Mouse (Mus musculus) bone marrow, adult 2 months (tissue): ENCODE measurements at regions not wholly inside any gene's neighbourhood (a gene's known extent, or its start where the extent isn't known, plus 50 kb on each side); places are given as distances from the start of the nearest gene placed in this dataset.

Experiments
- CTCF ChIP-seq: fragments of 200-500 bp; IDR thresholded peaks from 2 replicates; pipeline ENCODE4 v1.5.1; 2011; ENCODE audit warnings: low read length, control low read depth; ENCODE audit not compliant: control insufficient read depth, insufficient read depth
- POLR2A ChIP-seq: fragments of 200-500 bp; IDR thresholded peaks from 2 replicates; pipeline ENCODE4 v1.6.1; 2011; ENCODE audit warnings: low read depth, mild to moderate bottlenecking, control low read depth, low read length, borderline replicate concordance; ENCODE audit not compliant: control insufficient read depth

DNA sequence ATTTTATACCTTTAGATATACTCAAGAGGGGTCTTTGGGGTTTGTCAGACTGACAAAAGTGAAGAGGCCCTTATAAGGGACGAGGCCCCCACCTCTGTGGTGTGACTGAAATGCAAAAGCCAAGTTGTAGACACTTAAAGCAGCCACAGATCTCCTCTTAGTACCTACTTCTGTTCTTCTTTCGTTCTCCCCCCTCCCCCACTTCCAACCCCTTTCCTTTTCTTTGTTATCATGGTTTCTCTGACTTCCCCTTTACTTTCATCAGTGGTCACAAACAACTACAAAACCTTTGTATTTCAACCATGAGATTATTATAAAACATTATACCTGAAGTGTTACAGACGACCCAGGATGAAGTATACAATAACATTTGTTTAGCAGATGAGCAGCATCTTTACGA lies 96.2 kb upstream of the Try4 start:
- no peak for TF ChIP-seq CTCF
- TF ChIP-seq POLR2A: no peak
